Mouse (Mus musculus) CD8-positive naive resting alpha-beta T cell, adult 2 months (primary cell): ENCODE data around the gene Nptxr.

Source experiments
- DNase-seq, 2 experiments: peaks; one replicate each; pipeline ENCODE4 v3.0.0; 2022; ENCODE audit warnings: low read depth in 2 of 2, low spot score in 2 of 2

The Nptxr gene

GRCm38 (mm10) chr15:79753873-79754272 is 50.7 kb downstream of the Nptxr start:
- no peak for DNase-seq

- no peak for DNase-seq
These were observed 51.2 kb downstream of the Nptxr start for GRCm38 (mm10) chr15:79753420-79753752.

- peak; percentile 65 to 73 for DNase-seq
These were observed 51.7 kb downstream of the Nptxr start for GRCm38 (mm10) chr15:79752742-79753419.

GRCm38 (mm10) chr15:79751772-79752171 is 52.8 kb downstream of the Nptxr start:
- no peak for DNase-seq

- DNase-seq: no peak
These were observed 54.3 kb downstream of the Nptxr start for GRCm38 (mm10) chr15:79750266-79750665.

GRCm38 (mm10) chr15:79749162-79749561 is 55.4 kb downstream of the Nptxr start:
- no peak for DNase-seq

GRCm38 (mm10) chr15:79747998-79748397 is 56.6 kb downstream of the Nptxr start:
- no peak for DNase-seq

GRCm38 (mm10) chr15:79745883-79746282 is 58.7 kb downstream of the Nptxr start:
- no peak for DNase-seq

GRCm38 (mm10) chr15:79745312-79745711 is 59.3 kb downstream of the Nptxr start:
- no peak for DNase-seq

- no peak for DNase-seq
These were observed 59.8 kb downstream of the Nptxr start for GRCm38 (mm10) chr15:79744742-79745141.

- no peak for DNase-seq
These were observed 60.6 kb downstream of the Nptxr start for GRCm38 (mm10) chr15:79744001-79744400.

- DNase-seq: no peak
These were observed 61.9 kb downstream of the Nptxr start for GRCm38 (mm10) chr15:79742706-79743023.

- peak; percentile 80 to 89 for DNase-seq
These were observed 62.5 kb downstream of the Nptxr start, which contains the start of gene Sun2 for GRCm38 (mm10) chr15:79741921-79742705. Gene Sun2 (minus strand): TSS chr15:79742536.

GRCm38 (mm10) chr15:79741173-79741858 is 63.2 kb downstream of the Nptxr start:
- peak; percentile 34 to 55 for DNase-seq

GRCm38 (mm10) chr15:79740739-79741138 is 63.8 kb downstream of the Nptxr start:
- no peak for DNase-seq
